Mouse (Mus musculus): ENCODE data around the gene Rnf44.

The Rnf44 gene

GRCm38 (mm10) chr13:54686139-54687053 lies 7.3 kb downstream of the Rnf44 start:
- DNase-seq, result peak; percentile 33

GRCm38 (mm10) chr13:54685174-54685573 lies 8.5 kb downstream of the Rnf44 start:
- DNase-seq, result peak; percentile 62

DNA sequence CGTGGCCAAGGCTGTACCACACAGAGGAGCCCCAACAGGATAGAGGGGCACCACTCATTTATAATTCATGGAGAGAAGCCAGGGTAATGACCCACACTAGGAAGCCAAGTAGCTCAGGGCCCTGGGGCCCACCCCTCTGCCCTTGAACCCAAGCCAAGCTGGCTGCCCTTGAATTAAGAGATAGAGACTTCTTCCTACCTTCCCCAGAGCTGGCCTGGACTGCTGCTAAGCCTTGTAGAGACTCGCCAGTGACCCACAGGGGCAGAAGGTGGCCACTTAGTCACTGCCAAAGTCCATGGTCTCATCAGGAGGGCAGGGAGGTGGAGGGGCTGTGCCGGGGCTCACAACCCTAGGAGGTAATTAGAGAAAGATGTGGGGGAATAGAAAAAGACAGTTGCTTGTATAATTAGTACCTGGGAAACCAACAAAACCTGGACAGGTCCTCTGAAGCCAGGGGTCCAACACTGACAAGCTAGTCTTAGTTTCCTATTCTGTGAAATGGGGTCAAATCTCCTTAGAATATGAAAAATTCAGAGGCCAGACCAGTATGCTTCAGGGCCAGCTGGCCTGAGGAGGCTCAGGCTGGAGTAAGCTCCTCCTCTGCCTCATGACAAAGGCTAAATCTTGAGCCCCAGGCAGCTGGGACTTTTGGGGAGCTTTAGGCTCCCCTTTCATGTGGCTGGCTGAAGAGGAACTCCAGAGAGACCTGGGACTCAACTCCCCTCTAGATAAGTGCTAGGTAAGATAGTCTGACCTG lies 9.4 kb downstream of the Rnf44 start:
- peak; percentile 48 for DNase-seq

DNA sequence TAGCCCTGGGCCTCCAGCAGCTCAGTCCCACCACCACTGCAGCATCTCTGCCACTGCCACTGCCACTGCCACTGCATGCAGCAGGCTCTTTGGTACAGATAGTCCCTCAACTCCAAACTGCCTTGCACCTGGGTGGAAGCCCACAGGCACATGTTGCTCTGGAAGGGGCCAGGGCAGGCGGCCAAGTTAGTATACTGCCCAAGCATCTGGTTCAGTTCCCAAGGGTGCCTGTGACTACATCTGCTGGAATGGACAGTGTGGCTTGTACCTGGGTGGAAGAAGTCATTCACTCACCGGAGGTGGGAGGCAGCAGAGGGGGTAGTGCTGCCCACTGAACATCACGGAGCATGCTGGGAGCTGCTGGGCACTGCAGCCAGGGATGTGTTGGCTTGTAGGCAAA lies 10.4 kb downstream of the Rnf44 start:
- peak; percentile 35 for DNase-seq

- no peak for DNase-seq
These were observed 12.4 kb downstream of the Rnf44 start for GRCm38 (mm10) chr13:54681291-54681690.

DNA sequence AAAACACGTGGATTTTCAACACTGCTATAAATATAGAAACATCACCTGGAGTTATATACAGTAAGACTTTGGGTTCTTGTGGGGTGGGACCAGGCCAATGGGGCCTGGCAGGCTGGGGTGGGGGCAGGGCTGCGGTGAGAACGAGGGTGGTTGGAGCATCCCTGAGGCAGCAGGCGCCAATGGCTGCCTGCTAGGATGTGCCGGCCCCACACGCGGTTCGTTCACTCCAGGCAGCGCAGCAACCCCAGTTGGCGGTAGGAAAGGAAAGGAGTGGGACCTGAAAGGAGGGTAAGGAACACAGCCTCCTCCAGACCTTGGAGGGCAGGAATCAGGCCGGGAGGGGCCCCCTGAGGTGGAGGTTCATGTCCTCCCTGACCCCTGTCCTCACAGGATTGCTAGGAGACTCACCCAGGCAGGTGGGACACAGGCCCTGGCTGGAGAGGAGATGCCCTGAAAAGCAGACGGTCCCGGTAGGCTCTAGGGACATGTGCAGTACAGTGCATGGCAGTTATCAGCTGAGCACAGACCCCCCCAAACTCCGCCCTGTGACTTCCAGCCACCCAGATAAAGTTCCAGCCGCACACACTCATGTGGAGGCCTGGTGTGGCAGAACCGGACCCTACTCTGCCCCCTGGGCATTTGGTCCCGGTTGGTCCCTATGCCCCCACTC lies 13.4 kb downstream of the Rnf44 start:
- no peak for DNase-seq

GRCm38 (mm10) chr13:54678263-54678662 lies 15.4 kb downstream of the Rnf44 start:
- DNase-seq, result no peak

DNA sequence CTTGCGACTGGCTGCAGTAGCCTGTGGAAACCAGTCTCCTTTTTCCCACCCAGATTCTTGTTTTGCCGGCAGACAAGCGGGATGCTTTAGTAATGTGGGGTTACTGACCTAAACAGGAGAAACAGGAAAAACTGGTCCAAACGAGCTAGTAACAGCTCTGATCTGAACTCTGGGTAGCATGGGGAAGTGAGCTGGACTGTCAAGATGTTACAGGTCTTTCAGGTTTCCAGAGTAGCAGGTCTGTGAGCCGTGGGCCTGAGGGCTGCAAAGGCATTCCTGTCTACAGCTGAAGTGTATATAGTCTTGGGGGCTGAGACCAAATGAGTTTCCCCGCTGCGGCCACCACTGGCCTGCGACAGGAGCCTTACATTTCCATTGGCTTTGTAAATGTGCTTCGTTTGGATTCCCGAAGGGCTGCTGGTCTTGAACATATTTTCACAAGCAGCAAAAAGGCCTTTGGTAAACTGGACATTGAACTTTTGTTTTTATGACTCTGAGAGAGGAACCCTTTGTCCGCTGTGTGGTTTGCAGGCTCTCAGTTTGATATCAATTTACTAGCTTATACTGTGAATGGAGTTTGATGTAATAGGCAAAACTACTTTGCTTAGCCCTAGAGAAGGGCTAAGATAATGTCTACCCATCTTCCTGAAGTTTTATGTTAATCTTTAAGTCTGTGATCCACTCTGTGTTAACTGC lies 17.7 kb downstream of the Rnf44 start:
- DNase-seq, result no peak

- no peak for DNase-seq
These were observed 23.2 kb downstream of the Rnf44 start for GRCm38 (mm10) chr13:54670491-54670890.

DNA sequence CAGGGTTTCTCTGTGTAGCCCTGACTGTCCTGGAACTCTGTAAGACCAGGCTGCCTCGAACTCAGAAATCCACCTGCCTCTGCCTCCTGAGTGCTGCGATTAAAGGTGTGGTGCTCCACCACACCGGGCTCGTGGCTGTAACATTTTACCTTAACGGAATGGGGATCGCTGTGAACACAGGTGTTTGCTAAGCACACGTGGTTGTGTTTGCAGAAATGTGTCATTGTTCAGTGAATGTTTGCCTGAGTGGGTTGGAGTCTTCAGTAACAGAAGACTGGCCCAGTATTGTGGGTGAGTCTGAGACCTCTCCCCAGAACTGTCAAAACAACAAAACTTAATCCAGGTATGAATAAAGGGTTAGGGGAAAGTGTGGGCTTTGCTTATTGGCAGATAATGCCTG lies 28.6 kb downstream of the Rnf44 start:
- DNase-seq, result no peak

DNA sequence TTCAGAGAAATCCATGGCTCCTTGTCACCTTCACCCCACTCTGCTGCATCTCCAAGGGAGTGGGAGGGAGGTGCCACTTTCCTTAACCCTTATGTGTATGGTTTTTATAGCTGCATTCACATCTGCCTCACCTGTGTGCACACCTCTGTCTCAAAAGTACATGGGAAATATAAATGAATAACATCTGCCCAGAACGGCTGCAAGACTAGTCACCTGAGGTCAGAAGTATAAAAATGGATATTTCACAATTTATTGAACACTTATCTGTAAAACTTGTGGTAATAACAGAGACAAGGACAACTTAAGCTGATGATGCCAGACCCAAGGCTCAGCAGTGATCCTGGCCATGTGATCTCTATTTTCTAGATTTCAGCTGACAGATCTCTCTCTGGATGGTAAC lies 29.2 kb downstream of the Rnf44 start:
- no peak for DNase-seq

GRCm38 (mm10) chr13:54663999-54664398 lies 29.7 kb downstream of the Rnf44 start:
- no peak for DNase-seq

DNA sequence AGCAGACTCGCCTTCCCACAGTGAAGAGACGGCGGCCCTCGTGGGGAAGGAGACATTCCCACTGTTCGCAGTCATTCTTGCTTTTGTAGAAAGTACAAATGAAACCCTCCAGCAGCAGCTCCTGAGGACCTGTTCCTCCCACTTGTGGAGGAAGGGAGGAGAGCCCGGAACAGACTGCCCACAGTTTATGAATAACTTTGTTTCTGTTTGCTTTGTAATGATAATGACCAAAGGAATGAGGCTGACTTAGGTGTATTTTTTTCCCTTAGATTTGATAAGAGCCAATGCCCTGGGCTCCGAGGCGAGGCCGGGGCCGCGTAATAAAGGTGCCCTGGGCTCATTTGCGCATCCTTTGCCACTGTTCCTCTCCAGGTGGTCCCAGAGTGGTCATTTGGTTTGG lies 32.3 kb downstream of the Rnf44 start:
- no peak for DNase-seq

DNA sequence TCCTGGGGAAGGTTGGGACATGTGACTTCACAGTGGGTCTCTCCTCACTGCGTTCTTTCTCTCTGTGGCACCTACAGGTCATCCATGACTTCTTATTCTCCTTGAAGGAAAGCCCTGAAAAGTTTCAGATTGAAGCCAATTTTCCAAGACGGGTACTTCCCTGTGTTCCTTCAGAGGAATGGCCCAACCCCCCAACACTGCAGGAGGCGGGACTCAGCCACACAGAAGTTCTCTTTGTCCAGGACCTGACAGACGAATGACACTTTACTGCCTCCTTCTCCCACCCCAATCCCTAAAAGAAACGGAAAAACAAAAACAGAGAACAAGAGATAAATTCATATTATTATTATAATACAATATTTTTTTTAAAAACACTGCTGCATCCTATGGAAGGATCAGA lies 32.8 kb downstream of the Rnf44 start:
- DNase-seq, result no peak

- no peak for DNase-seq
These were observed 43.2 kb downstream of the Rnf44 start for GRCm38 (mm10) chr13:54650461-54650860.

DNA sequence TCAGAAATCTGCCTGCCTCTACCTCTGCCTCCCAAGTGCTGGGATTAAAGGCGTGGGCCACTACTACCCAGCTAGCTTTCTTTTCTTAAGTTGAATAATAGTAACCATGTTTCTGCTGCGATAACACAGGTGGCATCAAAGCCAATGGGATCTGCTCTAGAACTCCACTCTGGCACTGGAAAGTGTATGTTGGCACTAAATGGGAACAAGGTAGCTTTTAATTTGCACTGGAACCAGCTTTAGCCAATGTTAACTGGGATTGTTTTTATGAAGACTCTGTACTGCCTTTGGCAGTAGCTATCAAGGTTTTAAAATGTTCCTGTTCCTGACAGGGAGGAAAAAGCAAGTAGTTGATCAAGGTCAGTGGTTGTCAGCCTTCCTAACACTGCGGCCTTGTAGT lies 58.7 kb downstream of the Rnf44 start:
- no peak for DNase-seq

- DNase-seq, result no peak
These were observed 60.9 kb downstream of the Rnf44 start for GRCm38 (mm10) chr13:54632731-54633277.
